Mouse (Mus musculus): ENCODE measurements at regions not wholly inside any gene's neighbourhood (a gene's known extent, or its start where the extent isn't known, plus 50 kb on each side); places are given as distances from the start of the nearest gene placed in this dataset.

GRCm38 (mm10) chr2:45908871-45909270 is 791.7 kb upstream of the Zeb2 start:
- no peak overlapping the region for H3K4me2 ChIP-seq (ENCODE audit: low read depth)
- H3K4me3 ChIP-seq = no peak overlapping the region
- no peaks in the 10 kb centered on the region for H3K36me3 ChIP-seq (ENCODE audit: control insufficient read depth, insufficient read depth)
- H3ac ChIP-seq (ENCODE audit: control insufficient read depth, insufficient read length) = no peak overlapping the region
- no peaks in the 10 kb centered on the region for H3K79me2 ChIP-seq (ENCODE audit: control insufficient read depth, insufficient read depth)
- TF ChIP-seq MAX (IDR thresholded peaks at IDR 0.05; ENCODE audit: low read depth) = no peak
- TF ChIP-seq MYOD1 (IDR thresholded peaks at IDR 0.05; ENCODE audit: control insufficient read depth in 1 of 3, insufficient read length in 2 of 3, low read depth in 2 of 3) = no peak
- no peak for TF ChIP-seq CEBPB (IDR thresholded peaks at IDR 0.05; ENCODE audit: insufficient read depth, poor library complexity, severe bottlenecking)
- no peak for TF ChIP-seq MYOG (IDR thresholded peaks at IDR 0.05; ENCODE audit: control insufficient read depth in 1 of 3, insufficient read depth in 1 of 3, insufficient read length in 2 of 3, low read depth in 2 of 3)
- TF ChIP-seq TCF12 (IDR thresholded peaks at IDR 0.05; ENCODE audit: insufficient read depth, poor library complexity, severe bottlenecking) = no peak
- no peak for TF ChIP-seq TCF3 (IDR thresholded peaks at IDR 0.05; ENCODE audit: insufficient read length, low read depth)
- H3K27me3 ChIP-seq (ENCODE audit: control insufficient read depth, insufficient read depth, insufficient read length) = no peaks in the 10 kb centered on the region

GRCm38 (mm10) chr2:45904623-45905235 is 787.5 kb upstream of the Zeb2 start:
- Histone ChIP-seq H3K36me3 (ENCODE audit: control insufficient read depth, insufficient read depth) (no peaks in the 10 kb centered on the region), H3K4me2 (ENCODE audit: low read depth) (no peak overlapping the region), H3K27me3 (ENCODE audit: control insufficient read depth, insufficient read depth, insufficient read length) (no peaks in the 10 kb centered on the region), H3K79me2 (ENCODE audit: control insufficient read depth, insufficient read depth) (no peaks in the 10 kb centered on the region), H3K4me3 (no peak overlapping the region), H3ac (ENCODE audit: control insufficient read depth, insufficient read length) (no peak overlapping the region)
- TF ChIP-seq MYOD1 (IDR thresholded peaks at IDR 0.05; ENCODE audit: control insufficient read depth in 1 of 3, insufficient read length in 2 of 3, low read depth in 2 of 3) = no peak
- no peak for TF ChIP-seq TCF12 (IDR thresholded peaks at IDR 0.05; ENCODE audit: insufficient read depth, poor library complexity, severe bottlenecking)
- no peak for TF ChIP-seq POLR2AphosphoS2 (IDR thresholded peaks at IDR 0.05; ENCODE audit: insufficient read length, low read depth)
- TF ChIP-seq POLR2A (IDR thresholded peaks at IDR 0.05; ENCODE audit: insufficient read length, low read depth) = no peak

GRCm38 (mm10) chr2:45904090-45904489 is 786.9 kb upstream of the Zeb2 start:
- H3K27me3 ChIP-seq (ENCODE audit: control insufficient read depth, insufficient read depth, insufficient read length) = no peaks in the 10 kb centered on the region
- no peak for TF ChIP-seq TCF3 (IDR thresholded peaks at IDR 0.05; ENCODE audit: insufficient read length, low read depth)
- TF ChIP-seq E2F4 (IDR thresholded peaks at IDR 0.05; ENCODE audit: insufficient read depth) = no peak
- TF ChIP-seq MYOD1 (IDR thresholded peaks at IDR 0.05; ENCODE audit: control insufficient read depth in 1 of 3, insufficient read length in 2 of 3, low read depth in 2 of 3) = no peak
- no peak for TF ChIP-seq TCF12 (IDR thresholded peaks at IDR 0.05; ENCODE audit: insufficient read depth, poor library complexity, severe bottlenecking)
- TF ChIP-seq MAX (IDR thresholded peaks at IDR 0.05; ENCODE audit: low read depth) = no peak
- no peak for TF ChIP-seq POLR2A (IDR thresholded peaks at IDR 0.05; ENCODE audit: insufficient read length, low read depth)
- TF ChIP-seq CEBPB (IDR thresholded peaks at IDR 0.05; ENCODE audit: insufficient read depth, poor library complexity, severe bottlenecking) = no peak
- no peak for TF ChIP-seq USF1 (IDR thresholded peaks at IDR 0.05; ENCODE audit: low read depth)
- TF ChIP-seq MYOG (IDR thresholded peaks at IDR 0.05; ENCODE audit: control insufficient read depth in 1 of 3, insufficient read depth in 1 of 3, insufficient read length in 2 of 3, low read depth in 2 of 3) = no peak
- no peak for TF ChIP-seq SRF (IDR thresholded peaks at IDR 0.05; ENCODE audit: control insufficient read depth, insufficient read length, low read depth)
- no peak for TF ChIP-seq REST (IDR thresholded peaks at IDR 0.05; ENCODE audit: insufficient read depth, insufficient read length)
- no peak for TF ChIP-seq POLR2AphosphoS2 (IDR thresholded peaks at IDR 0.05; ENCODE audit: insufficient read length, low read depth)
- no peak overlapping the region for H3ac ChIP-seq (ENCODE audit: control insufficient read depth, insufficient read length)
- no peaks in the 10 kb centered on the region for H3K36me3 ChIP-seq (ENCODE audit: control insufficient read depth, insufficient read depth)
- no peaks in the 10 kb centered on the region for H3K79me2 ChIP-seq (ENCODE audit: control insufficient read depth, insufficient read depth)
- H3K4me2 ChIP-seq (ENCODE audit: low read depth) = no peak overlapping the region
- H3K4me3 ChIP-seq = no peak overlapping the region

GRCm38 (mm10) chr2:45903350-45903749 is 786.2 kb upstream of the Zeb2 start:
- TF ChIP-seq MAX (IDR thresholded peaks at IDR 0.05; ENCODE audit: low read depth) (no peak), USF1 (IDR thresholded peaks at IDR 0.05; ENCODE audit: low read depth) (no peak), SRF (IDR thresholded peaks at IDR 0.05; ENCODE audit: control insufficient read depth, insufficient read length, low read depth) (no peak)
- H3K4me2 ChIP-seq (ENCODE audit: low read depth) = no peak overlapping the region
- H3ac ChIP-seq (ENCODE audit: control insufficient read depth, insufficient read length) = no peak overlapping the region
- no peaks in the 10 kb centered on the region for H3K27me3 ChIP-seq (ENCODE audit: control insufficient read depth, insufficient read depth, insufficient read length)
- no peak overlapping the region for H3K4me3 ChIP-seq
- no peaks in the 10 kb centered on the region for H3K36me3 ChIP-seq (ENCODE audit: control insufficient read depth, insufficient read depth)
- H3K79me2 ChIP-seq (ENCODE audit: control insufficient read depth, insufficient read depth) = no peaks in the 10 kb centered on the region

- TF ChIP-seq SRF (IDR thresholded peaks at IDR 0.05; ENCODE audit: control insufficient read depth, insufficient read length, low read depth) (no peak), MAX (IDR thresholded peaks at IDR 0.05; ENCODE audit: low read depth) (no peak), POLR2A (IDR thresholded peaks at IDR 0.05; ENCODE audit: insufficient read length, low read depth) (no peak), USF1 (IDR thresholded peaks at IDR 0.05; ENCODE audit: low read depth) (no peak), TCF3 (IDR thresholded peaks at IDR 0.05; ENCODE audit: insufficient read length, low read depth) (no peak), TCF12 (IDR thresholded peaks at IDR 0.05; ENCODE audit: insufficient read depth, poor library complexity, severe bottlenecking) (no peak), REST (IDR thresholded peaks at IDR 0.05; ENCODE audit: insufficient read depth, insufficient read length) (no peak), MYOG (IDR thresholded peaks at IDR 0.05; ENCODE audit: control insufficient read depth in 1 of 3, insufficient read depth in 1 of 3, insufficient read length in 2 of 3, low read depth in 2 of 3) (no peak)
- H3K4me2 ChIP-seq (ENCODE audit: low read depth) = no peak overlapping the region
- no peaks in the 10 kb centered on the region for H3K36me3 ChIP-seq (ENCODE audit: control insufficient read depth, insufficient read depth)
- no peak overlapping the region for H3ac ChIP-seq (ENCODE audit: control insufficient read depth, insufficient read length)
- H3K79me2 ChIP-seq (ENCODE audit: control insufficient read depth, insufficient read depth) = no peaks in the 10 kb centered on the region
- no peak overlapping the region for H3K4me3 ChIP-seq
- H3K27me3 ChIP-seq (ENCODE audit: control insufficient read depth, insufficient read depth, insufficient read length) = no peaks in the 10 kb centered on the region
Observed at GRCm38 (mm10) chr2:45901892-45902291, 784.7 kb upstream of the Zeb2 start.
